Mouse (Mus musculus): ENCODE results near the gene Igfn1. TPM values are rescaled to one million over a fixed set of nuclear protein-coding genes. Genes with fewer than 3 reads are reported as not detected.

The Igfn1 gene
- polyA plus RNA-seq, 1 experiment from 2014 or later, result 0.04 TPM

DNA sequence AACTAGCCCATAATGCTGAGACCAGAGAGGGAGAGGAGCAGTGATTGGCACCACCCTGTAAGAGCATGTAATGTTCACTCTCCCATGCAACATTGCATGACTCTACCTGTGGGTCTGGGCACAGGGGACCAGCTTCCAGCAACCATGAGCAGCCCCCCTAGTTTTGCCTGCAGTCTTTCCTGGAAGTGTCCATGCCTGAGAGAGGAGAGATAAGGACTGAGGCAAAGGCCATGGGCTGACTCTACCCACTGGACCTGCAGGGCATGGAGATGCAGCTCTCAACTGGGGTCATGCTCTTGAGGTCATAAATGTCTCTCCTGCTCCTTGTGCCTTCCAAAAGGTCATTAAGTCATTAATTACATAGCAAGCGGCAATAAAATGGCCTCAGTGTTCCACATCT, 70.1 kb downstream of the Igfn1 start:
- WGBS (ENCODE audit: insufficient replicate concordance), result 81% methylated on average over 1 of the region's 1 CpGs
- Histone ChIP-seq H3K27me3 (ENCODE audit: control insufficient read depth, insufficient read depth, low read length) (no peaks in the 10 kb centered on the region), H3K36me3 (ENCODE audit: control insufficient read depth, insufficient read depth, low read length) (no peaks in the 10 kb centered on the region), H3K9ac (ENCODE audit: low read depth, low read length) (no peak overlapping the region), H3K4me3 (ENCODE audit: low read depth, low read length) (no peak overlapping the region), H3K27ac (ENCODE audit: low read depth, low read length) (no peak overlapping the region), H3K4me2 (no peak overlapping the region), H3K4me1 (ENCODE audit: control insufficient read depth, insufficient read depth, low read length) (peaks cover 4% of the 10 kb centered on the region), H3K9me3 (replicated peaks; ENCODE audit: control insufficient read depth, low read length) (no peaks in the 10 kb centered on the region)
- ATAC-seq (replicated peaks; ENCODE audit: insufficient number of reproducible peaks, low FRiP score, low TSS enrichment), result peak; percentile 74; the same call in 1 of the 2 replicates

DNA sequence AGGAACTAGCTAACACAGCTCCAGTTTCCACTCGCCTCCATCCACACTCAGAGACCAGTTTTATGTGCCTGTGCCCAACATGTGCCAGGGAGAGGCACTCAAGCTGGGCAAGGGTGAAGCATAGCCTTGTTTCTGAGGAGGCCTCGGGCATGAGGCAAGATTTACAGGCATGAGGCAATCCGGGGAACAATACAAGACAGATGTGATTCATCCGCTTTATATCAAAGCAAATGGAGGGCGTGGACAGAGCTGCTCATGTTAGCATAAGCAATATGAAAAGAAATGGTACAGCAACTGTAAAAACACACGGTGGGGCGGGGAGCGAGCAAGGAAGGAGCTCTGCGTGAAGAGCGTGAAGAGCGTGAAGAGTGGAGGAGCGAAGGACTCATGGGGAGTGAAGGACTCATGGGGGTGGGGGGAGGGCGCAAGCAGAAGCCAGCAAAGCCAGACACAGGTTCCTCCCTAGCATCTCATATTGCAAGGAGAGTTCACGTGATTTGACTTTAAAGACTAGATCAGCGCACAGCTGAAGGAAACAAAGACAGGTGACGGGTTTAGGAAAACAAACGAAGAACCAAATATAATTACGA, 72.3 kb downstream of the Igfn1 start:
- no peaks in the 10 kb centered on the region for H3K36me3 ChIP-seq (ENCODE audit: control insufficient read depth, insufficient read depth, low read length)
- H3K9me3 ChIP-seq (replicated peaks; ENCODE audit: control insufficient read depth, low read length), result no peaks in the 10 kb centered on the region
- H3K4me1 ChIP-seq (ENCODE audit: control insufficient read depth, insufficient read depth, low read length), result peaks cover 4% of the 10 kb centered on the region
- no peak overlapping the region for H3K27ac ChIP-seq (ENCODE audit: low read depth, low read length)
- no peak overlapping the region for H3K4me2 ChIP-seq
- peaks cover 3% of the 10 kb centered on the region; the same call in 1 of the 2 replicates for H3K27me3 ChIP-seq (ENCODE audit: control insufficient read depth, insufficient read depth, low read length)
- H3K9ac ChIP-seq (ENCODE audit: low read depth, low read length), result no peak overlapping the region
- WGBS (ENCODE audit: insufficient replicate concordance), result 70% methylated on average over 18 of the region's 18 CpGs
- ATAC-seq (replicated peaks; ENCODE audit: insufficient number of reproducible peaks, low FRiP score, low TSS enrichment), result no peak
- H3K4me3 ChIP-seq (ENCODE audit: low read depth, low read length), result no peak overlapping the region

DNA sequence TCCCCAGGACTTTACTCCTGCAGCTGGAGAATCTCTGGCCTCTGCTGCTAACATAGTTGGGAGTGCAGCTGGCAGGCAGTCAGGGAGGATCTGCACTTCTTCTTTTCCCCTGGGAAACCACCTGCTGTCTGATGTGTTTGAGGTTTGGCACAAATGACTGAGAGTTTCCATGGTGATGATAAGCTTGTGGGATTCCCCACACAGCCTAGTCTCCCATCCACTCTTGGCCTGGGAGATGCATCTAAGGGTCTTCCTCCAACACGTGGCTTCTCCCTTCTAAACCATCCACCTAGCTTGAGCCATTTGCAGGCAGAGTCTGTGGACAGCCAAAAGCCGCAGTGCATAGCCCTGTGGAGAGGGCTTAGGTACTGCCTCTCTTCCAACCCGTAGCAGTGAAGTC, 76.3 kb downstream of the Igfn1 start:
- H3K9ac ChIP-seq (ENCODE audit: low read depth, low read length), result no peak overlapping the region
- H3K36me3 ChIP-seq (ENCODE audit: control insufficient read depth, insufficient read depth, low read length), result no peaks in the 10 kb centered on the region
- 68% methylated on average over 3 of the region's 3 CpGs for WGBS (ENCODE audit: insufficient replicate concordance)
- H3K4me1 ChIP-seq (ENCODE audit: control insufficient read depth, insufficient read depth, low read length), result no peaks in the 10 kb centered on the region
- no peak overlapping the region for H3K27ac ChIP-seq (ENCODE audit: low read depth, low read length)
- no peaks in the 10 kb centered on the region for H3K9me3 ChIP-seq (replicated peaks; ENCODE audit: control insufficient read depth, low read length)
- H3K4me3 ChIP-seq (ENCODE audit: low read depth, low read length), result no peak overlapping the region
- H3K27me3 ChIP-seq (ENCODE audit: control insufficient read depth, insufficient read depth, low read length), result peaks cover 20% of the 10 kb centered on the region
- ATAC-seq (replicated peaks; ENCODE audit: insufficient number of reproducible peaks, low FRiP score, low TSS enrichment), result no peak
- no peak overlapping the region for H3K4me2 ChIP-seq

DNA sequence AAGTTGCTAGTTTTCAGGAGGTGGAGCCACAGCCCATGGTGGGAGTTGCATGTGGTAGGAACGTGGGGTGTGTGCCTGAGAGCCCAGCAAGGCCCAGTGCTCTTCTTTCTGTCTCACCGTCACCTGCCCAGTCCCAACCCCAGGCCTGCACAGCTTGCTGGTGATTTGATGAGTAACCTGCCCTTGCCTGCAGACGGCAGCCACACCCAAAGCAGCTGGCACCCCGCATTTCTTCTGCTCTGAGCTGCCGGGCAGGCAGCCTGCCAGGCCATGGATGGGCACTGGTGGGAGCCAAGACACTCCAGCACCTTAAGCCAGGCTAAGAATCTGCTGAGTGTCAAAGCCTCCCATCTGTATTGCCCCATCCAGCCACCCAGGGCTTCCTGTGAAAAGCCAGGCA, 80.3 kb downstream of the Igfn1 start:
- Histone ChIP-seq H3K4me2 (no peak overlapping the region), H3K9me3 (replicated peaks; ENCODE audit: control insufficient read depth, low read length) (no peaks in the 10 kb centered on the region), H3K9ac (ENCODE audit: low read depth, low read length) (no peak overlapping the region), H3K36me3 (ENCODE audit: control insufficient read depth, insufficient read depth, low read length) (no peaks in the 10 kb centered on the region), H3K4me3 (ENCODE audit: low read depth, low read length) (no peak overlapping the region), H3K27ac (ENCODE audit: low read depth, low read length) (no peak overlapping the region), H3K4me1 (ENCODE audit: control insufficient read depth, insufficient read depth, low read length) (no peaks in the 10 kb centered on the region), H3K27me3 (ENCODE audit: control insufficient read depth, insufficient read depth, low read length) (peaks cover 48% of the 10 kb centered on the region)
- WGBS (ENCODE audit: insufficient replicate concordance), result 68% methylated on average over 5 of the region's 5 CpGs
- ATAC-seq (replicated peaks; ENCODE audit: insufficient number of reproducible peaks, low FRiP score, low TSS enrichment), result no peak

DNA sequence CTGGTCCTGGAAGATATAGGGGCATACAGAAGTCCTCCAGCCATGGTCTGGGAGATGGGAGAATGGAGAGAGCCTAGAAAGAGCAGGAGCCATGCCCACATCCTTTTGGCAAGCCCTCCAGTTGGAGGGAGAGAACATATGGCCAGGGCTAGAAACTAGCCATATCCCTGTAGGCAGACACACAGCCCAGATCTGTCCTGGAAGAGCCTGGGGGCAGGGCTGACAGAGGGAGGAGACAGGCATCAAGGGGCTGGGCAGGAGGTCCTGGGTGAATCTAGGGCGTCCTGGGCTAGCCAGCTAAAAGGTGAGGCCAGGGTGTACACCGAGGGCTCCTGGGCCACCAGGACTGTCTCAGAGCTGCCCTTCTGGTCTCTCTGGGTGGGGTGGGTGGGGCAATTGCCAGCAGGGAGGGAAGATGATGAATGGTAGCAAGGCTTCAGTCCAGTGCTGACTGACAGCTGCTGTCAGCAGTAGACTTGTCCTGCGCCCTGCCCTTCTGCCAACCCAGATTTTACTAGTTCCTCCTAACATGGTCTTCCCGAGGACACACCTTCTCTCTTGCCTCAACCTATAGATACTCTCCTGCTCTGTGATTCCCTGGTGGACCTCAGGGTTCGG, 81.7 kb downstream of the Igfn1 start:
- no peak overlapping the region for H3K4me2 ChIP-seq
- ATAC-seq (replicated peaks; ENCODE audit: insufficient number of reproducible peaks, low FRiP score, low TSS enrichment), result no peak
- no peak overlapping the region for H3K27ac ChIP-seq (ENCODE audit: low read depth, low read length)
- no peaks in the 10 kb centered on the region for H3K4me1 ChIP-seq (ENCODE audit: control insufficient read depth, insufficient read depth, low read length)
- no peaks in the 10 kb centered on the region for H3K36me3 ChIP-seq (ENCODE audit: control insufficient read depth, insufficient read depth, low read length)
- H3K9ac ChIP-seq (ENCODE audit: low read depth, low read length), result no peak overlapping the region
- no peak overlapping the region for H3K4me3 ChIP-seq (ENCODE audit: low read depth, low read length)
- peaks cover 59% of the 10 kb centered on the region for H3K27me3 ChIP-seq (ENCODE audit: control insufficient read depth, insufficient read depth, low read length)
- no peaks in the 10 kb centered on the region for H3K9me3 ChIP-seq (replicated peaks; ENCODE audit: control insufficient read depth, low read length)
- 60% methylated on average over 4 of the region's 5 CpGs for WGBS (ENCODE audit: insufficient replicate concordance)

DNA sequence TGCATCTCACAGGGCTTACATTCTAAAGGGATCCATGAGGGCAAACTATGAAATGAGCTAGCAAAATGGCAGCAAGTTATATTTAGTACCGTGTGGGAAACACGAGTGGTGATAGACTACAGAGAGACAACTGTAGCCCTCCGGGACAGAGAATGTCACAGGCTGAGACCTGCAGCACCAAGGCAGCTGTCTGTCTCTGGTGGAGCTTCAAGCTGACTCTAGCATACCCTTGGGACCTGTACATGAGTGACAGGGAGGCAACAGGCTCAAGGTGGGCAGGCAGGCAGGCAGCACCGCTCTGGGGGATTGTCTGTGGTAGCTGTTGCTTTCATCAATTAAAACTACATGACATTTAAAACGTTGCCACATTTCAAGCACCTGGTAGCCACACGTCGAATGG, 82.9 kb downstream of the Igfn1 start:
- no peak for ATAC-seq (replicated peaks; ENCODE audit: insufficient number of reproducible peaks, low FRiP score, low TSS enrichment)
- Histone ChIP-seq H3K4me3 (ENCODE audit: low read depth, low read length) (no peak overlapping the region), H3K4me2 (no peak overlapping the region), H3K27me3 (ENCODE audit: control insufficient read depth, insufficient read depth, low read length) (peaks cover 70% of the 10 kb centered on the region), H3K36me3 (ENCODE audit: control insufficient read depth, insufficient read depth, low read length) (no peaks in the 10 kb centered on the region), H3K4me1 (ENCODE audit: control insufficient read depth, insufficient read depth, low read length) (peaks cover 3% of the 10 kb centered on the region; the same call in 1 of the 2 replicates), H3K27ac (ENCODE audit: low read depth, low read length) (no peak overlapping the region), H3K9me3 (replicated peaks; ENCODE audit: control insufficient read depth, low read length) (no peaks in the 10 kb centered on the region), H3K9ac (ENCODE audit: low read depth, low read length) (no peak overlapping the region)
- 69% methylated on average over 7 of the region's 7 CpGs for WGBS (ENCODE audit: insufficient replicate concordance)

DNA sequence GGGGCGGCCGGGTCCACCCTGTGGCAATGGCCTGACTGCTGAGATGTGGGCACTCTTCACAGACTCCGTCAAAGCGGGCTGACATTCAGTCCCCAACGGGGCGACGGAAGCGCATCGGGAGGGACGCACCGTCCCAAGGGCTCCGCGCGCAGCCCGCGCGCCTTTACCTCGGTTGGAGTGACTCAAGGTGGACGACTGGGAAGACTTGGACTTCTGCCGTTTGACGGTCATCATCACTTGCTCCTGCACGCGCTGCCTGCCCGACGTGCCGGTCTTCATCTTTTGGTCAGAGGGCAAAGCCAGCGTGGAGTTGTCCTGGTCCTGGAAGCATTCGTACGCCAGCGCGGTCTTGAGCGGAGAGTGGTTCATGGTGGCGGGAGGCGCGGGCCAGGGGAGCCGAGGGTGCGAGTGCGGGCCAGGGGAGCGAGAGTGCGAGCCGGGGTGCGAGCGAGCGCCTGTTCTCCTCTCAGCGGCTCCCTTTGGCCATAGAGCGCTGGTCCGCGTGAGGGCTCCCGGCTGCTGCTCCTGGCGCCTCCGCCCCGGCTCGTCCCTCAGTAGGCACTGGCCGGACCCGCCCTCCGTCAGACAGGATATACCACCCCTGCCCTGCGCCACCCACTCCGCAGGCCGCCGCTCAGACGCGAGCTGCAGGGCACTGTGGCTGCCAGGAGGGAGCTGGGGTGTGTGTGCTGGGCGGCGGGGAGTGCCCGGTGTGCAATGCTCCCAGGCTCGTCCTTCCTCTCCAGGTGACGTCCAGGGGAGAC, 87.3 kb downstream of the Igfn1 start, which contains the start of gene Pkp1:
TSS of gene Pkp1 (minus strand) at position 564 of the 764 bp plus-strand sequence.
- under 1% methylated on average over 64 of the region's 67 CpGs for WGBS (ENCODE audit: insufficient replicate concordance)
- Histone ChIP-seq H3K27me3 (ENCODE audit: control insufficient read depth, insufficient read depth, low read length) (peaks cover 86% of the 10 kb centered on the region), H3K36me3 (ENCODE audit: control insufficient read depth, insufficient read depth, low read length) (no peaks in the 10 kb centered on the region), H3K9ac (ENCODE audit: low read depth, low read length) (no peak within 1 kb of the TSS), H3K4me2 (peak within 1 kb of the TSS; percentile 67), H3K4me3 (ENCODE audit: low read depth, low read length) (peak within 1 kb of the TSS; percentile 39), H3K4me1 (ENCODE audit: control insufficient read depth, insufficient read depth, low read length) (peaks cover 3% of the 10 kb centered on the region; the same call in 1 of the 2 replicates), H3K9me3 (replicated peaks; ENCODE audit: control insufficient read depth, low read length) (no peaks in the 10 kb centered on the region), H3K27ac (ENCODE audit: low read depth, low read length) (no peak within 1 kb of the TSS)
- no peak for ATAC-seq (replicated peaks; ENCODE audit: insufficient number of reproducible peaks, low FRiP score, low TSS enrichment)

DNA sequence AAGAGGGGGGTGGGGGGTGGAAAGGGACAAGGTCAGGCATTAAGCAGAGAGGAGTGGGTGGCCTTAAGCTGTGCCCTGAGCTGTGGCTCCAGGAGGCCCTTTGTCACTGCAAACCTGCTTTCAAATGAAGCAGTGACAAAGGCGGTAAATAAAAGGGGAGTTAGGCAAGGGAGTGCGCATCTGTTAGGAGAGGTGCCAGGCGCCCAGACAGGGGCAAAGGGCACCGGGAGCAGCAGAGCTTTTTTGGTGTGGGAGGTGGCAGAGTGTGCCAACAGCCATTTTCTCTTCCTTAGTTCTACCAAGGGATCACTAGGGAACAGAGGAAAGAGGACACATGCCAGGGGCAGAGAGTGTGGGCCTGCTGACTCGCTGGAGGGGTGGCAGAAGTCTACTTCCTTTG, 88.9 kb downstream of the Igfn1 start:
- Histone ChIP-seq H3K27ac (ENCODE audit: low read depth, low read length) (no peak overlapping the region), H3K9ac (ENCODE audit: low read depth, low read length) (no peak overlapping the region), H3K36me3 (ENCODE audit: control insufficient read depth, insufficient read depth, low read length) (no peaks in the 10 kb centered on the region), H3K4me2 (no peak overlapping the region), H3K9me3 (replicated peaks; ENCODE audit: control insufficient read depth, low read length) (no peaks in the 10 kb centered on the region), H3K4me3 (ENCODE audit: low read depth, low read length) (no peak overlapping the region), H3K4me1 (ENCODE audit: control insufficient read depth, insufficient read depth, low read length) (peaks cover 3% of the 10 kb centered on the region; the same call in 1 of the 2 replicates), H3K27me3 (ENCODE audit: control insufficient read depth, insufficient read depth, low read length) (peaks cover 74% of the 10 kb centered on the region)
- WGBS (ENCODE audit: insufficient replicate concordance), result 18% methylated on average over 5 of the region's 5 CpGs
- no peak for ATAC-seq (replicated peaks; ENCODE audit: insufficient number of reproducible peaks, low FRiP score, low TSS enrichment)

Measured in heart, embryonic 11.5 days (tissue).